Mouse (Mus musculus) intestine, embryonic 15.5 days (tissue): Measurements from ENCODE around the gene Acvr1. TPM values are rescaled to one million over a fixed set of nuclear protein-coding genes. Genes with fewer than 3 reads are reported as not detected.

Experiments used
- ATAC-seq: fragments of 200-750 bp; cut with Nextera tagmentation; 2 replicates; pipeline ENCODE4 v1.8.0; 2017; ENCODE audit warnings: moderate TSS enrichment, moderate library complexity
- H3K27ac ChIP-seq: fragments of 300-500 bp; sonication (generic); 2 replicates; pipeline ENCODE4 v1.5.1; 2015; ENCODE audit warnings: mild to moderate bottlenecking, inconsistent platforms
- H3K27me3 ChIP-seq: fragments of 300-500 bp; sonication (generic); replicated peaks from 2 replicates; pipeline ENCODE4 v1.6.1; 2015; ENCODE audit warnings: inconsistent platforms
- H3K36me3 ChIP-seq: fragments of 300-500 bp; sonication (generic); 2 replicates; pipeline ENCODE4 v1.6.1; 2015; ENCODE audit warnings: inconsistent platforms
- H3K4me1 ChIP-seq: fragments of 300-500 bp; sonication (generic); replicated peaks from 2 replicates; pipeline ENCODE4 v1.6.1; 2015; ENCODE audit warnings: inconsistent platforms
- H3K4me2 ChIP-seq: fragments of 300-500 bp; sonication (generic); replicated peaks from 2 replicates; pipeline ENCODE4 v1.6.1; 2015; ENCODE audit warnings: mild to moderate bottlenecking, inconsistent platforms
- H3K4me3 ChIP-seq: fragments of 300-500 bp; sonication (generic); replicated peaks from 2 replicates; pipeline ENCODE4 v1.5.1; 2015; ENCODE audit warnings: inconsistent platforms
- H3K9ac ChIP-seq: fragments of 300-500 bp; sonication (generic); 2 replicates; pipeline ENCODE4 v1.6.1; 2015; ENCODE audit warnings: inconsistent platforms
- H3K9me3 ChIP-seq: fragments of 300-500 bp; sonication (generic); 2 replicates; pipeline ENCODE4 v1.6.1; 2016; ENCODE audit warnings: inconsistent platforms
- WGBS: fragments of 180-500 bp; shearing (Covaris S2); methylation state at CpG from one replicate; pipeline ENCODE4 v1.1.7; 2015; 5-methylcytosine and 5-hydroxymethylcytosine counted together
- polyA plus RNA-seq: library from polyadenylated mRNA; unstranded; fragments of >200 nt; fragmentation: Nextera tagmentation; extraction: Ambion mirVana; gene quantifications from 2 replicates; pipeline ENCODE4 v1.2.1, GENCODE M21; 2015

The Acvr1 gene
- polyA plus RNA-seq, 1 experiment from 2014 or later, result 4.9 TPM

- H3K36me3 ChIP-seq, result no peaks in the 10 kb centered on the region
- no peak overlapping the region for H3K27ac ChIP-seq
- H3K4me3 ChIP-seq, result no peak overlapping the region
- no peaks in the 10 kb centered on the region for H3K27me3 ChIP-seq
- H3K9me3 ChIP-seq, result no peaks in the 10 kb centered on the region
- peaks cover 4% of the 10 kb centered on the region; the same call in 1 of the 2 replicates for H3K4me1 ChIP-seq
- no peak for ATAC-seq
- WGBS, result 73% methylated on average over 8 of the region's 8 CpGs
- no peak overlapping the region for H3K9ac ChIP-seq
- H3K4me2 ChIP-seq, result no peak overlapping the region
Measured at GRCm38 (mm10) chr2:58510192-58510591, 56.8 kb downstream of the Acvr1 start.

- WGBS, result 86% methylated on average over 9 of the region's 9 CpGs
- H3K9ac ChIP-seq, result no peak overlapping the region
- H3K4me3 ChIP-seq, result no peak overlapping the region
- no peaks in the 10 kb centered on the region; the same call in 1 of the 2 replicates for H3K4me1 ChIP-seq
- ATAC-seq, result peak; percentile 36; the same call in 1 of the 2 replicates
- no peak overlapping the region for H3K4me2 ChIP-seq
- no peak overlapping the region for H3K27ac ChIP-seq
- no peaks in the 10 kb centered on the region for H3K36me3 ChIP-seq
- no peaks in the 10 kb centered on the region for H3K9me3 ChIP-seq
- H3K27me3 ChIP-seq, result no peaks in the 10 kb centered on the region
Measured at GRCm38 (mm10) chr2:58505306-58506090, 61.5 kb downstream of the Acvr1 start.

DNA sequence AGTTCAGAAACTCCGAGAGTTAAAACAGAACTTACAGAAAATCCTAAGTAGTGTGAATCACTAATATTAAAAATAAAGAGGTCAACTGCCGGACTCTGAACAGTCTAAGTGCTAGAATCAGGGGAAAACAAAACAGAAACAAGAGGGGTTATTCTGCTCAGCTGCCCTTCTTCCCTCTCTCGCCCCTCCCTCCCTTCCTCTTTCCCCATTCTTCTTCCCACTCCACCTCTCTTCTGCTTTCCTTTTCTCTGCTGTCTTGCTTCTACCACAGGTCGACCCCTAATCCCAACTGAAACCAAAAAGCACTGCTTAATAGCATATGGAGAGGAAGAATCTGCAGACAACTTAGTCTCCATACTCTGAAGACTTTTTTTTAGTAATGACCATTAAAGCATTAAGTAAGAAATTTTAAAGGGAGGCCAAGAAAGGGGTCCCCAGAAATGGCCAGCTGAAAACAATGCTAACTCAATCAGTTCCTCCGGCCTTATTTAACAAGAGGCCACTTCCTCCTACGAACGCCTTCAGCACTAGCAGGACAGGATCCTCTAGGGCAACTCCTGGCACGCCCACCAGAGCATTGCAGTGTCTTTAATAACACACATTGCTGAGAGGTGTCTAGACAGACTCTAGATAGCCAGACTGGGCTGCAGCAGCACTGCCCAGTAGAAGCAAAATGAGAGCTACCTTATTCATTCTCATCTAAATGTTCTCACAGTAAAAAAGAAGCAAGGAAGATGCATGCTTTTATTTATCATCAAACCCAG is 70.1 kb downstream of the Acvr1 start:
- WGBS, result 51% methylated on average over 8 of the region's 8 CpGs
- Histone ChIP-seq H3K4me2 (no peak overlapping the region), H3K9me3 (no peaks in the 10 kb centered on the region), H3K4me3 (no peak overlapping the region), H3K27ac (no peak overlapping the region), H3K27me3 (no peaks in the 10 kb centered on the region), H3K4me1 (peaks cover 6% of the 10 kb centered on the region), H3K9ac (no peak overlapping the region), H3K36me3 (no peaks in the 10 kb centered on the region)
- ATAC-seq, result peak; percentile 77

DNA sequence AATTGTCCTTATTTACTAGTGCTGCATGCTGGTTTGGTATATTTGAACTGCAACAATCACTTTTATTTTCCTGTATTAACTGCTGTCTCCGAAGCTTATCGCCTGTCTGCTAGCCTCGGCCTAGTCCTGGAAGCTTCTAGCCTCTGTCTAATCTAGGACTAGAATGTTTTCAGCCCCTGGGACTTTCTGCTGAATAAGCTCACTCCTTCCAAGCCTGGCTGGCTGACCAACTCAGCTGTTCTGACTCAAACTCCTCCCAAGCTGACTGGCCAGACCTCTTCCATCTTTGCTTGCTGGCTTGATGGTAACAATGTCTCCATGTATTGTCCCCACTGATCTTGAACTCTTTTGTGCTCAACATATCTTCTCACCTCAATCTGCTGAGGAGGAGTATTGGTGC is 71.7 kb downstream of the Acvr1 start:
- H3K4me3 ChIP-seq, result no peak overlapping the region
- H3K4me2 ChIP-seq, result no peak overlapping the region
- no peaks in the 10 kb centered on the region for H3K9me3 ChIP-seq
- ATAC-seq, result no peak
- H3K9ac ChIP-seq, result no peak overlapping the region
- H3K4me1 ChIP-seq, result peaks cover 6% of the 10 kb centered on the region
- H3K36me3 ChIP-seq, result no peaks in the 10 kb centered on the region
- H3K27me3 ChIP-seq, result no peaks in the 10 kb centered on the region
- H3K27ac ChIP-seq, result no peak overlapping the region
- 86% methylated on average over 3 of the region's 3 CpGs for WGBS

DNA sequence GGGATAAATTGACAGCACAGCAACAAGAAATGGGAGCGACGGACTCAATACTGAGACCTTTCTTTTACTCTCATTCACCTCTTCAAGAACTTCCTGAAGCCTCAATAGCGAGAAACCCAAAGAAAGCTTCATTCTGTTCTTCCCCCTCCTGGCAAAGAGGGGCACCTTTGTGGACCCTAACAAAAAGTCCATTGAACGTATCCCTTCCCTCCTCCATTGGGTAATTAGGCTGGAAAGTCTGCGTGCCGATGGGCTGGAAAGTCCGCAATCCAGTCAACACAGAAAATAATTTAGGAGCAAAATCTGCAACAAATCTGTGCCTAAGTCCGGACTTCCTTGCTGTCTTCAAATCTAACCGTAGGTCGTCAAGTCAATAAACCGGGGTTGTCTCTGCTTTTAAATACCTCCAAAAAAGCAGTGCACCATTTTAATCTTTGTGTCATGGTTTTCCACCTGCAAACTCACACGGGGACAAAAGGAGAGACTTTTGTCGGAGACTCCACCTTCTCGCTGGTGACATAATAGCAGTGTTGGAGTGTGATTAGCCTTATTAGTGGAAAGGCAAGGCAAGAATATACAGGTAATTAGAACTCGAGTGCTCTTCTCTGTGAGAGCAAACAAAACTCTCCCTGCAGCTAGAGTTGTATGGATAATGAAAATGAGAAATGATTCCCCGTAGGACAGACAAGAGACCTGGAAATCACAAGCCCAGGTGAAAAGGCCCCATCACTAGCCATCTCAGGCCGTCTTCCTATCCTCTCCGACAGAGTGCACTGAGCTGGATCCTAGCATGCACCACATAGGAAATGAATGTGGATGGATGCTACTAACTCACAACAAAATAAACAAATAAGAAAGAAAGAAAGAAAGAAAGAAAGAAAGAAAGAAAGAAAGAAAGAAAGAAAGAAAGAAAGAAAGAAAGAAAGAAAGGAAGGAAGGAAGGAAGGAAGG is 73.0 kb downstream of the Acvr1 start:
- Histone ChIP-seq H3K4me2 (no peak overlapping the region), H3K9ac (no peak overlapping the region), H3K4me1 (peaks cover 6% of the 10 kb centered on the region), H3K4me3 (no peak overlapping the region), H3K9me3 (no peaks in the 10 kb centered on the region), H3K27ac (no peak overlapping the region), H3K36me3 (no peaks in the 10 kb centered on the region), H3K27me3 (no peaks in the 10 kb centered on the region)
- WGBS, result 86% methylated on average over 18 of the region's 18 CpGs
- ATAC-seq, result no peak

DNA sequence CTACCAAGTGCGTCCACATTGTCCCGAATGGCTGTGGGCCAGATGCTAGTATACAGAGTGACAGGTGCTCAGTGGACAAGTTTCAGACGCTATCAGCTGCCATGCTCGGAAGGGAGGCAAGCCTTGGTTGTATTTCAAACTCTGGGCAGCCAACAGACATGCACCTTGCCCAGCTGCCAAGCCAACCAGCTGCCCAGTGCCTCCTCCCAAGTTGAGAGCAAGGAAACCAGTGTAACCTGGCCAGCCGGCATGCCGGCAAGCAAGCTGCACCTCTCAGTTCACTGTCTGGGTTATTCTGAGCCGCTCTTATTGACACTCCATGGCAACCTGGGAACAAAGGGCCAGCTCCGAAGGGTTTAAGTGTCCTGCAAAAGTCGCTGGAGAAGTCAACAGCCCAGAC is 77.7 kb downstream of the Acvr1 start:
- 85% methylated on average over 9 of the region's 9 CpGs for WGBS
- H3K4me1 ChIP-seq, result peaks cover 26% of the 10 kb centered on the region
- no peak overlapping the region for H3K9ac ChIP-seq
- H3K4me2 ChIP-seq, result no peak overlapping the region
- no peaks in the 10 kb centered on the region for H3K36me3 ChIP-seq
- H3K27me3 ChIP-seq, result no peaks in the 10 kb centered on the region
- no peaks in the 10 kb centered on the region for H3K9me3 ChIP-seq
- ATAC-seq, result no peak
- H3K4me3 ChIP-seq, result no peak overlapping the region
- no peak overlapping the region for H3K27ac ChIP-seq

DNA sequence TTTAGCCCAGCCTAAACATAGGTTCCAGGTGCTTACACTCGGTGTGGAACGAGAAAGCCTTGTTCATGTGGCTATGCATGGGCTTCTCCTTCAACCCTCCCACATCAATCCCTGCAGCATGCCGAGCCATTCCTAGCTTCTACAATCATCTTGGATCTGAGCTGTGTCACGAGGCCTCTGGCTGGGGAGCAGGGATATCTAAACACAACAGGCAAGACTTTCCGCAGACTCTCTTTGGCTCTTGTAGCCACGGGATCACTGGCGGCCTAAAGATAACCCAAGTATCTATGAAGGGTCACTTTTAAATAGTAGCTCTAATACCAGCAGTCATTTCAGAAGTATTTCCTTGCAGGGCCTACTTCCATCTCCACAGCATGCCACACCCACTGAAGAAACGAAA is 78.6 kb downstream of the Acvr1 start:
- 80% methylated on average over 8 of the region's 8 CpGs for WGBS
- Histone ChIP-seq H3K27me3 (no peaks in the 10 kb centered on the region), H3K9ac (no peak overlapping the region), H3K36me3 (no peaks in the 10 kb centered on the region), H3K4me1 (peaks cover 27% of the 10 kb centered on the region), H3K9me3 (no peaks in the 10 kb centered on the region), H3K27ac (no peak overlapping the region), H3K4me2 (no peak overlapping the region), H3K4me3 (no peak overlapping the region)
- ATAC-seq, result no peak

DNA sequence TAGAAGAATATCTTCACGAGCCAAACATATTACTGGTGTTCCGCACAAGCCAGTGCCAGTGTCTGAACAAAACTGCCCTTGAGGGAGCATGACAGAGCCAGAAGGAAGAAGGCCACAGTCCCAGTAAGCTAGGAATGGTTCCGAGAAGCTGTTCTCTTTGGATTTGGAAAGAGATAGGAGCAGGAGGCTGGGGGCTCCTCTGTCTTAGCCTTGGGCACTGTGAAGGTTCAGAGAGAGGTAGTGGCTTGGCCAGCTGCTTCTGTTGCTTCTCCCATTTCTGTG is 79.7 kb downstream of the Acvr1 start:
- H3K27ac ChIP-seq, result no peak overlapping the region

GRCm38 (mm10) chr2:58486441-58487278 is 80.3 kb downstream of the Acvr1 start:
- Histone ChIP-seq H3K4me3 (no peak overlapping the region), H3K27ac (no peak overlapping the region), H3K36me3 (no peaks in the 10 kb centered on the region), H3K9me3 (no peaks in the 10 kb centered on the region), H3K4me1 (peaks cover 27% of the 10 kb centered on the region), H3K9ac (no peak overlapping the region), H3K27me3 (no peaks in the 10 kb centered on the region), H3K4me2 (no peak overlapping the region)
- 63% methylated on average over 13 of the region's 14 CpGs for WGBS
- no peak for ATAC-seq

More for the DNA sequence above, 79.7 kb downstream of the Acvr1 start:
- Histone ChIP-seq H3K4me3 (no peak overlapping the region), H3K9me3 (no peaks in the 10 kb centered on the region), H3K4me2 (no peak overlapping the region), H3K36me3 (no peaks in the 10 kb centered on the region), H3K4me1 (peaks cover 27% of the 10 kb centered on the region), H3K27me3 (no peaks in the 10 kb centered on the region), H3K9ac (no peak overlapping the region)
- no peak for ATAC-seq
- 72% methylated on average over 3 of the region's 3 CpGs for WGBS

- H3K27ac ChIP-seq, result no peak overlapping the region
- WGBS, result 73% methylated on average over 3 of the region's 3 CpGs
- no peak overlapping the region for H3K9ac ChIP-seq
- no peak overlapping the region for H3K4me2 ChIP-seq
- no peak overlapping the region for H3K4me3 ChIP-seq
- no peaks in the 10 kb centered on the region for H3K36me3 ChIP-seq
- no peaks in the 10 kb centered on the region for H3K9me3 ChIP-seq
- no peak for ATAC-seq
- H3K27me3 ChIP-seq, result no peaks in the 10 kb centered on the region
- H3K4me1 ChIP-seq, result peaks cover 27% of the 10 kb centered on the region
Measured at GRCm38 (mm10) chr2:58485683-58486082, 81.3 kb downstream of the Acvr1 start.

DNA sequence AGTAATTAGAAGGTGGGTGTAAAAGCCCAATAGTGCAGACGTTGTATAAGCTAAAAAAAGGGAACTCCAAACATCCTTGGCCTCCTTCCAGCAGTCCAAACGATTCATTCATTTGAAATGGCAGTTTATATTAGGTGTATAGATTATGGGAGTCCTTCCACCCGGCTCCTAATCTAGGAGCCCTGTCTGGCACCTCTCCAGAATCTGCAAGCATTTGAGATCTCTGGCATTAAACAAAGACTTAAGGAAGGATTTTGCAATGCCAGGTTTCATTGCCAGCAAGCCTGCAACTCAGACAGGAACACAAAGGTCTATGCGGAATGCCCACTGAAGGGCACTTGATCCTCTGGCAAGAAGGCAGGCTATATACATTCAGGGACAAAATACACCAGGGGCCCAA is 81.8 kb downstream of the Acvr1 start:
- H3K27ac ChIP-seq, result peak overlapping the region; percentile 38; the same call in 1 of the 2 replicates
- no peaks in the 10 kb centered on the region for H3K9me3 ChIP-seq
- H3K4me2 ChIP-seq, result no peak overlapping the region
- peaks cover 27% of the 10 kb centered on the region for H3K4me1 ChIP-seq
- 25% methylated on average over 4 of the region's 4 CpGs for WGBS
- H3K4me3 ChIP-seq, result no peak overlapping the region
- no peak for ATAC-seq
- no peaks in the 10 kb centered on the region for H3K36me3 ChIP-seq
- no peaks in the 10 kb centered on the region for H3K27me3 ChIP-seq
- no peak overlapping the region for H3K9ac ChIP-seq
